Mouse (Mus musculus) CH12.LX (cell line): ENCODE data around the gene Prickle2.

Source experiments
- CTCF ChIP-seq, 2 experiments: IDR thresholded peaks in 1 of 2; conservative IDR thresholded peaks in 1 of 2; 2 replicates each; pipeline ENCODE4 v1.5.1; 2011 to 2012; ENCODE audit warnings: low read depth in 2 of 2, low read length in 2 of 2, improper control_type of control experiment in 1 of 2, inconsistent platforms in 1 of 2, mild to moderate bottlenecking in 1 of 2, moderate library complexity in 1 of 2
- EP300 ChIP-seq: IDR thresholded peaks from 2 replicates; pipeline ENCODE4 v1.6.1; 2011; ENCODE audit warnings: low read length, improper control_type of control experiment
- MAFK ChIP-seq: IDR thresholded peaks from 2 replicates; pipeline ENCODE4 v1.6.1; 2011; ENCODE audit warnings: low read length, improper control_type of control experiment; ENCODE audit not compliant: insufficient replicate concordance
- MXI1 ChIP-seq: IDR thresholded peaks from 2 replicates; pipeline ENCODE4 v1.6.1; 2011; ENCODE audit warnings: mild to moderate bottlenecking, low read depth, low read length, improper control_type of control experiment
- POLR2A ChIP-seq: IDR thresholded peaks from 2 replicates; pipeline ENCODE4 v1.6.1; 2011; ENCODE audit warnings: low read depth, mild to moderate bottlenecking, improper control_type of control experiment, low read length
- SIN3A ChIP-seq: IDR thresholded peaks from 2 replicates; pipeline ENCODE4 v1.6.1; 2012; ENCODE audit warnings: low read length, improper control_type of control experiment, inconsistent platforms
- SMC3 ChIP-seq: IDR thresholded peaks from 2 replicates; pipeline ENCODE4 v1.6.1; 2011; ENCODE audit warnings: low read depth, low read length, improper control_type of control experiment
- TCF12 ChIP-seq: IDR thresholded peaks from 2 replicates; pipeline ENCODE4 v1.6.1; 2014; ENCODE audit warnings: low read depth, mild to moderate bottlenecking, inconsistent platforms, low read length, improper control_type of control experiment
- UBTF ChIP-seq: IDR thresholded peaks from 2 replicates; pipeline ENCODE4 v1.6.1; 2012; ENCODE audit warnings: low read depth, mild to moderate bottlenecking, inconsistent platforms, low read length, improper control_type of control experiment, moderate library complexity
- USF2 ChIP-seq: conservative IDR thresholded peaks from 2 replicates; pipeline ENCODE4 v1.6.1; 2011; ENCODE audit warnings: low read depth, low read length, improper control_type of control experiment
- ZC3H11A ChIP-seq: IDR thresholded peaks from 2 replicates; pipeline ENCODE4 v1.6.1; 2012; ENCODE audit warnings: low read depth, mild to moderate bottlenecking, inconsistent platforms, low read length, improper control_type of control experiment

DNA sequence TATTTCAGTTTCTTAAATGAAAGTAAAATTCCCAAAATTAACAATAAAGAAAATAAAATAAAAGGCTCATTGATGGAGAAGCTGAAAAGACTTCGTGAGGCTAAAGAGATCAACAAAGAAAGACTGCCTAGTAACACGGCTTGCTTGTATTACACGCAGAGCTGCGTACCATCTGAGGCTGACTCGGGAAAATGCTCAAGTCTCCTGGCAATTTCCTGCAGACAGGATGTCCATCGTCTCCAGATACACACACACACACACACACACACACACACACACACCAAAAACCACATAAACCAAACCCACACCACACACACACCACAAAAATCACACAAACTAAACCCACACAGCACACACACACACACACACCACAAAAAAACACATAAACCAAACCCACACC, 173.6 kb downstream of the Prickle2 start:
- TF ChIP-seq ZC3H11A (no peak), CTCF (conservative IDR thresholded peaks at IDR 0.05 in 1 of 2, IDR thresholded peaks at IDR 0.05 in 1 of 2; ENCODE audit: low read depth in 2 of 2, low read length in 2 of 2) (no peak), SIN3A (no peak), POLR2A (no peak), MAFK (no peak), EP300 (no peak), SMC3 (no peak), USF2 (no peak), UBTF (no peak), TCF12 (no peak), MXI1 (no peak)
